Mouse (Mus musculus): ENCODE data around the gene Myh10. TPM values are rescaled to one million over a fixed set of nuclear protein-coding genes. Genes with fewer than 3 reads are reported as not detected.
A peak's percentile ranks its signal among the peaks of the same experiment; 100 is the strongest.

The Myh10 gene
- 163 and 165 TPM in 2 replicates for polyA plus RNA-seq (2014; fragmentation: Nextera tagmentation; extraction: Ambion mirVana)

DNA sequence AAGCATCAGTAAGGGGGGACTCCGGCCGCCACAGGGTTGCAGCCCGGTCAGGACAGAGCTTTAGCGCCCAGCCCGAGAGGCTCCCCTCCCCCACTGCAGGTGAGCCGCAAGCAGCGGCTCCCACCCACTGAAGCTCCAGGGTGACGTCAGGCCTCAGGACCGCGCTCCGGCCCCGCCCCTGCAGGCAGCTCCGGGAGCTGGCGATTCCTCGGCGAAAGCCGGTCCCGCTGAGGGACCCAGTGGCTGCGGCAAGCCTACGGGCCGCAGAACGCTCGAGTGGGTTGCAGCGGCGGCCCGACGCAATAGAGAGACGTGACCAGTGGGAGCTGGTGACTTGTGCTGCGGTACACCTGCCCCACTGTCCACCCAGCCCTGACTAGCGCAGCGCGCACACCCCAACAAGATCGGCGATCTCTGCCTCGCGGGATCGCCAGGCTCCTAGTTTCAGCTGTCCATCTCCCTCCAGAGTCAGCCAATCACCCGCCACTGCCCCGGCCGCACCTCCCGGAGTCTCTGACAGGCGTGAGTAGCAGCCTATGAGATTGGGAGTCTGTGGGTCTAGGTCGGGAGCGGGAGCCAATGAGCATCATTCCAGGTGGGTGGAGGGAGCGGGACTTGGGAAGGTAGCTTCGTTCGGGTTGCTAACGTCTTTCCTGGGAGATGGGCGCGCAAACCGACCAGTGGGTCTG lies at the start of gene Myh10:
Myh10 (plus strand) TSS at position 239 of the 689 bp plus-strand sequence.
- under 1% methylated on average over 51 of the region's 51 CpGs for WGBS
- Histone ChIP-seq H3K9ac (ENCODE audit: low read length) (peak within 1 kb of the TSS; percentile 89), H3K4me3 (ENCODE audit: low read depth, low read length) (peak within 1 kb of the TSS; percentile 54), H3K27ac (ENCODE audit: low read depth, low read length) (peak within 1 kb of the TSS; percentile 97), H3K4me2 (ENCODE audit: low read depth, low read length, severe bottlenecking) (peak within 1 kb of the TSS; percentile 89), H3K27me3 (ENCODE audit: control insufficient read depth, insufficient read depth, low read length) (no peaks in the 10 kb centered on the region), H3K9me3 (ENCODE audit: control insufficient read depth, low read length) (no peaks in the 10 kb centered on the region), H3K36me3 (ENCODE audit: control insufficient read depth, insufficient read depth, low read length) (no peaks in the 10 kb centered on the region), H3K4me1 (replicated peaks; ENCODE audit: control insufficient read depth, insufficient read depth, low read length) (peaks cover 4% of the 10 kb centered on the region; the same call in 1 of the 2 replicates)
- ATAC-seq (replicated peaks; ENCODE audit: low FRiP score) (peak; percentile 99), DNase-seq (ENCODE audit: low spot score) (peak; percentile 99)

GRCm38 (mm10) chr11:68644781-68645180 lies 46.6 kb upstream of the Myh10 start:
- Histone ChIP-seq H3K27me3 (ENCODE audit: control insufficient read depth, insufficient read depth, low read length) (no peaks in the 10 kb centered on the region), H3K9ac (ENCODE audit: low read length) (no peak overlapping the region), H3K4me3 (ENCODE audit: low read depth, low read length) (no peak overlapping the region), H3K9me3 (ENCODE audit: control insufficient read depth, low read length) (no peaks in the 10 kb centered on the region), H3K4me1 (replicated peaks; ENCODE audit: control insufficient read depth, insufficient read depth, low read length) (no peaks in the 10 kb centered on the region), H3K4me2 (ENCODE audit: low read depth, low read length, severe bottlenecking) (no peak overlapping the region), H3K27ac (ENCODE audit: low read depth, low read length) (no peak overlapping the region), H3K36me3 (ENCODE audit: control insufficient read depth, insufficient read depth, low read length) (no peaks in the 10 kb centered on the region)
- ATAC-seq (replicated peaks; ENCODE audit: low FRiP score) (no peak), DNase-seq (ENCODE audit: low spot score) (no peak)
- WGBS, result 55% methylated on average over 6 of the region's 6 CpGs

GRCm38 (mm10) chr11:68647808-68648207 lies 43.6 kb upstream of the Myh10 start:
- Histone ChIP-seq H3K4me3 (ENCODE audit: low read depth, low read length) (no peak overlapping the region), H3K9me3 (ENCODE audit: control insufficient read depth, low read length) (no peaks in the 10 kb centered on the region), H3K4me1 (replicated peaks; ENCODE audit: control insufficient read depth, insufficient read depth, low read length) (no peaks in the 10 kb centered on the region), H3K4me2 (ENCODE audit: low read depth, low read length, severe bottlenecking) (no peak overlapping the region), H3K27ac (ENCODE audit: low read depth, low read length) (no peak overlapping the region), H3K9ac (ENCODE audit: low read length) (no peak overlapping the region), H3K27me3 (ENCODE audit: control insufficient read depth, insufficient read depth, low read length) (no peaks in the 10 kb centered on the region), H3K36me3 (ENCODE audit: control insufficient read depth, insufficient read depth, low read length) (no peaks in the 10 kb centered on the region)
- 61% methylated on average over 5 of the region's 5 CpGs for WGBS
- DNase-seq (ENCODE audit: low spot score), result no peak
- no peak for ATAC-seq (replicated peaks; ENCODE audit: low FRiP score)

- no peak for DNase-seq (ENCODE audit: low spot score)
- Histone ChIP-seq H3K27ac (ENCODE audit: low read depth, low read length) (no peak overlapping the region), H3K4me3 (ENCODE audit: low read depth, low read length) (no peak overlapping the region), H3K36me3 (ENCODE audit: control insufficient read depth, insufficient read depth, low read length) (no peaks in the 10 kb centered on the region), H3K27me3 (ENCODE audit: control insufficient read depth, insufficient read depth, low read length) (no peaks in the 10 kb centered on the region), H3K9ac (ENCODE audit: low read length) (no peak overlapping the region), H3K4me1 (replicated peaks; ENCODE audit: control insufficient read depth, insufficient read depth, low read length) (no peaks in the 10 kb centered on the region), H3K4me2 (ENCODE audit: low read depth, low read length, severe bottlenecking) (no peak overlapping the region), H3K9me3 (ENCODE audit: control insufficient read depth, low read length) (no peaks in the 10 kb centered on the region)
- 82% methylated on average over 14 of the region's 16 CpGs for WGBS
- no peak for ATAC-seq (replicated peaks; ENCODE audit: low FRiP score)
Observed at GRCm38 (mm10) chr11:68648385-68649148, 42.8 kb upstream of the Myh10 start.

- 85% methylated on average over 2 of the region's 2 CpGs for WGBS
Observed at GRCm38 (mm10) chr11:68651518-68651917, 39.8 kb upstream of the Myh10 start.

DNA sequence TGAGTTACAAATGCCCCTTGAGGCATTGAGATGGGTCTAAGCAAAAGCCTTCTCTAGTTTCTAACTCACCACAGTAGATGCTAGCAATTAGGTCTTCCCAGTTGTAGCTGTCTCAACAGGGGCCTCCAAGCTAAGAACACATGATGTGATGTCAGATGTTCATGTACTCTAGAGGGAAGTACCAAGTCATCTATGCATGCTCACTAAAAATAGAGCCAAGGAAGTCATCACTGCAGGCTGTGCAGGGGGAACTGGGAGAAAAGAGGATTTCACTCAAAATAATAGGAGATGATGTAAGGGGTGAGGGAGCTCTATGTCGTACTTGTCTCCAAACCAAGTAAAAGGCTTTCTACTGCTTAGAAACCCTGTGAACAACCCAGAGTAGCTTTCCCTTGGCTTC lies 35.8 kb upstream of the Myh10 start:
- Histone ChIP-seq H3K4me3 (ENCODE audit: low read depth, low read length) (no peak overlapping the region), H3K4me2 (ENCODE audit: low read depth, low read length, severe bottlenecking) (no peak overlapping the region), H3K27ac (ENCODE audit: low read depth, low read length) (no peak overlapping the region), H3K9me3 (ENCODE audit: control insufficient read depth, low read length) (no peaks in the 10 kb centered on the region), H3K27me3 (ENCODE audit: control insufficient read depth, insufficient read depth, low read length) (no peaks in the 10 kb centered on the region), H3K36me3 (ENCODE audit: control insufficient read depth, insufficient read depth, low read length) (no peaks in the 10 kb centered on the region), H3K9ac (ENCODE audit: low read length) (no peak overlapping the region), H3K4me1 (replicated peaks; ENCODE audit: control insufficient read depth, insufficient read depth, low read length) (no peaks in the 10 kb centered on the region)
- ATAC-seq (replicated peaks; ENCODE audit: low FRiP score) (no peak), DNase-seq (ENCODE audit: low spot score) (no peak)
- 67% methylated on average over 1 of the region's 1 CpGs for WGBS

More at GRCm38 (mm10) chr11:68651518-68651917, 39.8 kb upstream of the Myh10 start:
- Histone ChIP-seq H3K4me2 (ENCODE audit: low read depth, low read length, severe bottlenecking) (no peak overlapping the region), H3K4me1 (replicated peaks; ENCODE audit: control insufficient read depth, insufficient read depth, low read length) (no peaks in the 10 kb centered on the region), H3K36me3 (ENCODE audit: control insufficient read depth, insufficient read depth, low read length) (no peaks in the 10 kb centered on the region), H3K9me3 (ENCODE audit: control insufficient read depth, low read length) (no peaks in the 10 kb centered on the region), H3K9ac (ENCODE audit: low read length) (no peak overlapping the region), H3K27me3 (ENCODE audit: control insufficient read depth, insufficient read depth, low read length) (no peaks in the 10 kb centered on the region), H3K4me3 (ENCODE audit: low read depth, low read length) (no peak overlapping the region), H3K27ac (ENCODE audit: low read depth, low read length) (no peak overlapping the region)
- ATAC-seq (replicated peaks; ENCODE audit: low FRiP score) (no peak), DNase-seq (ENCODE audit: low spot score) (no peak)

- Histone ChIP-seq H3K4me1 (replicated peaks; ENCODE audit: control insufficient read depth, insufficient read depth, low read length) (no peaks in the 10 kb centered on the region), H3K27ac (ENCODE audit: low read depth, low read length) (no peak overlapping the region), H3K4me2 (ENCODE audit: low read depth, low read length, severe bottlenecking) (no peak overlapping the region), H3K4me3 (ENCODE audit: low read depth, low read length) (no peak overlapping the region), H3K9ac (ENCODE audit: low read length) (no peak overlapping the region), H3K27me3 (ENCODE audit: control insufficient read depth, insufficient read depth, low read length) (no peaks in the 10 kb centered on the region), H3K36me3 (ENCODE audit: control insufficient read depth, insufficient read depth, low read length) (no peaks in the 10 kb centered on the region), H3K9me3 (ENCODE audit: control insufficient read depth, low read length) (no peaks in the 10 kb centered on the region)
- 57% methylated on average over 6 of the region's 6 CpGs for WGBS
- ATAC-seq (replicated peaks; ENCODE audit: low FRiP score), result no peak
- no peak for DNase-seq (ENCODE audit: low spot score)
Observed at GRCm38 (mm10) chr11:68656887-68657685, 34.3 kb upstream of the Myh10 start.

DNA sequence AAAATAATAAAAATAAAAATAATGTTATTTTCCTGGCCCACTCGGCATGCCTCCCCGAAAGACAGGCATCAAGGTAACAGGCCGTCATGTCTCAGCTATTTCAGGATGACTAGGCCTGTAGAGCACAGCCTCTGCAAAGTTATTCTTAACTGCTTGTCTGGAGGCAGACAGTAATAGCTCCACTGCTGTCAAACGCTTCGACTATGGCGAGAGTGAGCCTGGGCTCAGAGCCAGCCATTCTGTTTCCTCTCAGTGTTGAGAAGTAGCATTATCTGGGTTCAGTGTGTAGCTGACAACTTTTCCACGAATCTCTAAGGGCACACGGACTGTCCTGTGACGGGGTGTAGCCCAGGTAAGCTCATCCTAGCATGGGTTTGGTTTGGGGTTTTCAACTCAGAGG lies 33.5 kb upstream of the Myh10 start:
- no peaks in the 10 kb centered on the region for H3K36me3 ChIP-seq (ENCODE audit: control insufficient read depth, insufficient read depth, low read length)
- H3K27ac ChIP-seq (ENCODE audit: low read depth, low read length), result no peak overlapping the region
- DNase-seq (ENCODE audit: low spot score), result no peak
- H3K9ac ChIP-seq (ENCODE audit: low read length), result no peak overlapping the region
- H3K4me3 ChIP-seq (ENCODE audit: low read depth, low read length), result no peak overlapping the region
- no peaks in the 10 kb centered on the region for H3K9me3 ChIP-seq (ENCODE audit: control insufficient read depth, low read length)
- H3K4me2 ChIP-seq (ENCODE audit: low read depth, low read length, severe bottlenecking), result no peak overlapping the region
- 87% methylated on average over 9 of the region's 9 CpGs for WGBS
- ATAC-seq (replicated peaks; ENCODE audit: low FRiP score), result no peak
- no peaks in the 10 kb centered on the region for H3K27me3 ChIP-seq (ENCODE audit: control insufficient read depth, insufficient read depth, low read length)
- no peaks in the 10 kb centered on the region for H3K4me1 ChIP-seq (replicated peaks; ENCODE audit: control insufficient read depth, insufficient read depth, low read length)

All from forebrain, embryonic 11.5 days (tissue).